Mouse (Mus musculus) lung, embryonic 14.5 days (tissue): ENCODE results near the gene Xpr1. TPM values are rescaled to one million over a fixed set of nuclear protein-coding genes. Genes with fewer than 3 reads are reported as not detected.

Experiments
- ATAC-seq: fragments of 200-750 bp; cut with Nextera tagmentation; 2 replicates; pipeline ENCODE4 v1.8.0; 2017; ENCODE audit warnings: mild to moderate bottlenecking, moderate TSS enrichment, moderate library complexity; ENCODE audit not compliant: insufficient read depth
- DNase-seq: peaks from one replicate; pipeline ENCODE4 v3.0.0-alpha.2; 2015
- H3K27ac ChIP-seq: fragments of 300-500 bp; sonication (generic); 2 replicates; pipeline ENCODE4 v1.5.1; 2014; ENCODE audit warnings: low read depth, mild to moderate bottlenecking, moderate library complexity
- H3K27me3 ChIP-seq: fragments of 300-500 bp; sonication (generic); 2 replicates; pipeline ENCODE4 v1.6.1; 2014; ENCODE audit warnings: low read length, control low read depth; ENCODE audit not compliant: insufficient read depth
- H3K36me3 ChIP-seq: fragments of 300-500 bp; sonication (generic); 2 replicates; pipeline ENCODE4 v1.6.1; 2014; ENCODE audit warnings: control low read depth; ENCODE audit not compliant: insufficient read depth
- H3K4me1 ChIP-seq: fragments of 300-500 bp; sonication (generic); 2 replicates; pipeline ENCODE4 v1.6.1; 2014; ENCODE audit warnings: antibody characterized with exemption, control low read depth; ENCODE audit not compliant: insufficient read depth
- H3K4me2 ChIP-seq: fragments of 300-500 bp; sonication (generic); 2 replicates; pipeline ENCODE4 v1.6.1; 2014; ENCODE audit warnings: mild to moderate bottlenecking
- H3K4me3 ChIP-seq: fragments of 300-500 bp; sonication (generic); 2 replicates; pipeline ENCODE4 v1.5.1; 2014; ENCODE audit warnings: low read depth, low read length
- H3K9ac ChIP-seq: fragments of 300-500 bp; sonication (generic); 2 replicates; pipeline ENCODE4 v1.6.1; 2014
- H3K9me3 ChIP-seq: fragments of 300-500 bp; sonication (generic); 2 replicates; pipeline ENCODE4 v1.6.1; 2016; ENCODE audit warnings: low read depth, low read length, control low read depth
- CTCF ChIP-seq: IDR thresholded peaks from 2 replicates; pipeline ENCODE4 v1.5.1; 2016; ENCODE audit warnings: antibody characterized with exemption, low read depth
- WGBS: fragments of 180-500 bp; shearing (Covaris S2); extraction: QIAGEN DNeasy Blood & Tissue Kit; methylation state at CpG from one replicate; pipeline ENCODE4 v1.1.7; 2014; 5-methylcytosine and 5-hydroxymethylcytosine counted together
- microRNA-seq: library from miRNA; unstranded; fragments of <30 nt; microRNA quantifications from one replicate; pipeline ENCODE4, GENCODE M21; 2016; ENCODE audit warnings: borderline number of aligned reads
- polyA plus RNA-seq: library from polyadenylated mRNA; unstranded; fragments of >200 nt; fragmentation: Nextera tagmentation; extraction: Ambion mirVana; gene quantifications from 2 replicates; pipeline ENCODE4 v1.2.1, GENCODE M21; 2014

The Xpr1 gene
- polyA plus RNA-seq, 1 experiment from 2014 or later = 6.8 TPM

- no peaks in the 10 kb centered on the region; the same call in 1 of the 2 replicates for H3K36me3 ChIP-seq
- ATAC-seq = no peak
- no peak overlapping the region for H3K4me2 ChIP-seq
- no peaks in the 10 kb centered on the region for H3K9me3 ChIP-seq
- no peak overlapping the region for H3K9ac ChIP-seq
- H3K4me1 ChIP-seq = peaks cover 23% of the 10 kb centered on the region
- H3K27me3 ChIP-seq = no peaks in the 10 kb centered on the region
- DNase-seq = no peak
- TF ChIP-seq CTCF = no peak
- peak overlapping the region; percentile 86 for H3K27ac ChIP-seq
- WGBS = 60% methylated on average over 12 of the region's 12 CpGs
- no peak overlapping the region for H3K4me3 ChIP-seq
These were observed 184.8 kb downstream of the Xpr1 start for GRCm38 (mm10) chr1:155232385-155232784.

DNA sequence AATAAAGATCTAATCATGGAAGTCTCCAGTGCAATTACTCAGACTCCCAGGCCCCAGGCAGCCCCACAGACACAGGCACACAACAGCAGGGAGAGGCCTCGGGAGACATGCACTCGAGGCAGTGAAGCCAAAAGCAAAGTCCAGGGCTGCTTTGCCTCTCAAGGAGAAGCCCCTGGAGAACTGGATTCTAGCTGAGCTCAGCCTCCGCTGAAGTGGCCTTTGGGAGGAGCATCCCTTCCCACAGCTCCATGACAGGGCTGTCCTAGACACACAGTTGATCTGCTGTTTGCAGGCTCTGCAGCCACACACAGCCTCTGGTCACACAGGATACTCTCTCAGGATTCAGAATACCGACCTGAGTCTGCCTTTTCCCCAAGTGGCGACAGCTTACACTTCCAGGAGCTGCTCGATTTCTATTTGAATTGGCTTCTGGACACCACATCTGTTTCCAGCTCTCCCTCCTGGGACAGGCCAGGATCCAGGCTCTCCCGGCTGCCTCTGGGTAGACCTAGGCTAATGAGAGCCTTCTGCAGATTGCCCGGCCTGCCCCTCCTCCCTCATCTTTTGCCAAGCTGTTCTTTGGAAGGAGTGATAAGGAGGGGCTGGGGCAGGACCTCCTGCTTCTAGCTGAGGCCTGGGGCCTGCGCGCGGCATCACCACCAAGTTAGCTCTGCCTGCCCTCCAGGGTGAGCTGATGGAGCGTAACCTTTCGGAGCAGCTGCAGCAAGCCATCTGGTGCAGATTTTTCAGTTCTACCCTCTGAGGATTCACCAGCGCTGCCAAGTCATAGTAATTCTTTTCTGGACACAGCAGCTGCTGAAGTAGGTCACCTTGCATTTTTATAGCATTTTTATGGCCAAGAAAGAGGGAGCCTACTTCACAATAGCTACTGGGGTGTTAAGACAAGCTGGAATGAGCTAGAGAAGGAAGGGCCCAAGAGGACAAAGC is 187.5 kb downstream of the Xpr1 start:
- ATAC-seq (no peak), DNase-seq (no peak)
- Histone ChIP-seq H3K9ac (no peak overlapping the region), H3K36me3 (peaks cover 14% of the 10 kb centered on the region; the same call in 1 of the 2 replicates), H3K9me3 (no peaks in the 10 kb centered on the region), H3K4me2 (no peak overlapping the region), H3K4me1 (peaks cover 20% of the 10 kb centered on the region), H3K27ac (peak overlapping the region; percentile 77), H3K4me3 (no peak overlapping the region), H3K27me3 (no peaks in the 10 kb centered on the region)
- WGBS = 34% methylated on average over 14 of the region's 14 CpGs
- no peak for TF ChIP-seq CTCF

Small RNA genes within 50 kb of the gene (microRNA-seq; reads per million reads assigned to microRNA genes)
- gene Gm22569 = not detected

Other genes with a start within 250 kb of the Xpr1 start
- gene BC034090, start 173.0 kb downstream of the Xpr1 start, polyA plus RNA-seq = 3.4 and 3.9 TPM in 2 replicates
- 83.5 and 88.0 TPM in 2 replicates for gene Acbd6, start 140.7 kb upstream of the Xpr1 start, polyA plus RNA-seq